Mouse (Mus musculus) brain, embryonic 14.5 days (tissue): ENCODE results near the gene Armc9.

Source experiments
- CTCF ChIP-seq: fragments of 200-500 bp; IDR thresholded peaks from 2 replicates; pipeline ENCODE4 v1.5.1; 2012; ENCODE audit warnings: inconsistent platforms, mild to moderate bottlenecking, moderate library complexity, borderline replicate concordance; ENCODE audit not compliant: insufficient read depth, insufficient read length; ENCODE audit errors: extremely low read depth
- POLR2A ChIP-seq: fragments of 200-500 bp; IDR thresholded peaks from 2 replicates; pipeline ENCODE4 v1.6.1; 2012; ENCODE audit warnings: mild to moderate bottlenecking, inconsistent platforms, borderline replicate concordance; ENCODE audit not compliant: poor library complexity, insufficient read depth, insufficient read length, severe bottlenecking; ENCODE audit errors: extremely low read depth

DNA sequence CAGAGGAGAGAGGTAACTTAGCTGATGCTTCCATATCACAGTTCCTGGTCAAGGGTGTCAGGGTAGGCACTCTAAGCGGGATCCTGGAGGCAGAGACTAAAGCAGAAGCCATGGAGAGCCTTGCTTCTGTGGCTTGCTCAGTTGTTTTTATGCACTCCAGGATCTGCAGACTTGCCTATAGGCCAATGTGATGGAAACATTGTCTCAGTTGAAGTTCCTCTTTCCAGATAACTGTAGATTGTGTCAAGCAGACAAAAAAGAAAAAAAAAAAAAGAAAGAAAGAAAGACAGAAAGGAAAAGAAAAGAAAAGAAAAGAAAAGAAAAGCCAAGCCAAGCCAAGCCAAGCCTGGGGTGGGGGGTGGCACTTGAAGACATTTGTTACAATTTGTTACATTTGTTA lies 60.7 kb downstream of the Armc9 start:
- TF ChIP-seq POLR2A (no peak), CTCF (no peak)
